Mouse (Mus musculus): ENCODE data around the gene Cadps2.

GRCm38 (mm10) chr6:23376327-23376726 lies 462.9 kb downstream of the Cadps2 start:
- no peak for TF ChIP-seq POLR2AphosphoS2 (IDR thresholded peaks at IDR 0.05; ENCODE audit: insufficient read length, low read depth)
- no peak for TF ChIP-seq E2F4 (IDR thresholded peaks at IDR 0.05; ENCODE audit: insufficient read depth)
- TF ChIP-seq POLR2A (IDR thresholded peaks at IDR 0.05; ENCODE audit: insufficient read length, low read depth): no peak

Data from myocyte (in vitro differentiated cells).